Mouse (Mus musculus): ENCODE data around the gene Carm1. TPM values are rescaled to one million over a fixed set of nuclear protein-coding genes. Genes with fewer than 3 reads are reported as not detected.

Gene Carm1
- polyA plus RNA-seq, 1 experiment from 2014 or later: 76.5 TPM

- Histone ChIP-seq H3K4me1 (ENCODE audit: insufficient read depth) (no peaks in the 10 kb centered on the region), H3K36me3 (ENCODE audit: insufficient read depth) (peaks cover 95% of the 10 kb centered on the region), H3K27ac (ENCODE audit: low read depth) (no peak overlapping the region), H3K9me3 (ENCODE audit: low read depth, low read length) (no peaks in the 10 kb centered on the region), H3K4me3 (ENCODE audit: low read depth, low read length) (no peak overlapping the region), H3K4me2 (no peak overlapping the region), H3K27me3 (ENCODE audit: insufficient read depth, low read length) (no peaks in the 10 kb centered on the region), H3K9ac (no peak overlapping the region)
- no peak for TF ChIP-seq CTCF (IDR thresholded peaks at IDR 0.05; ENCODE audit: low read depth)
- DNase-seq (no peak), ATAC-seq (ENCODE audit: insufficient read depth) (no peak)
- WGBS: 75% methylated on average over 3 of the region's 3 CpGs
Observed at GRCm38 (mm10) chr9:21578226-21578625, 31.5 kb downstream of the Carm1 start.

- peaks cover 98% of the 10 kb centered on the region for H3K36me3 ChIP-seq (ENCODE audit: insufficient read depth)
- WGBS: 79% methylated on average over 1 of the region's 1 CpGs
- no peak overlapping the region for H3K27ac ChIP-seq (ENCODE audit: low read depth)
- H3K9ac ChIP-seq: no peak overlapping the region
- DNase-seq (no peak), ATAC-seq (ENCODE audit: insufficient read depth) (no peak)
- no peaks in the 10 kb centered on the region for H3K4me1 ChIP-seq (ENCODE audit: insufficient read depth)
- H3K27me3 ChIP-seq (ENCODE audit: insufficient read depth, low read length): no peaks in the 10 kb centered on the region
- no peak overlapping the region for H3K4me3 ChIP-seq (ENCODE audit: low read depth, low read length)
- H3K4me2 ChIP-seq: no peak overlapping the region
- no peaks in the 10 kb centered on the region for H3K9me3 ChIP-seq (ENCODE audit: low read depth, low read length)
- TF ChIP-seq CTCF (IDR thresholded peaks at IDR 0.05; ENCODE audit: low read depth): no peak
Observed at GRCm38 (mm10) chr9:21585401-21585800, 38.7 kb downstream of the Carm1 start.

GRCm38 (mm10) chr9:21587678-21588349, 41.1 kb downstream of the Carm1 start:
- H3K4me1 ChIP-seq (ENCODE audit: insufficient read depth): no peaks in the 10 kb centered on the region
- no peak for DNase-seq
- no peaks in the 10 kb centered on the region for H3K27me3 ChIP-seq (ENCODE audit: insufficient read depth, low read length)
- no peak overlapping the region for H3K4me2 ChIP-seq
- 83% methylated on average over 23 of the region's 23 CpGs for WGBS
- H3K9ac ChIP-seq: no peak overlapping the region
- H3K4me3 ChIP-seq (ENCODE audit: low read depth, low read length): no peak overlapping the region
- peaks cover 78% of the 10 kb centered on the region for H3K36me3 ChIP-seq (ENCODE audit: insufficient read depth)
- no peak for TF ChIP-seq CTCF (IDR thresholded peaks at IDR 0.05; ENCODE audit: low read depth)
- ATAC-seq (ENCODE audit: insufficient read depth): no peak
- no peak overlapping the region for H3K27ac ChIP-seq (ENCODE audit: low read depth)
- H3K9me3 ChIP-seq (ENCODE audit: low read depth, low read length): no peaks in the 10 kb centered on the region

- 81% methylated on average over 8 of the region's 8 CpGs for WGBS
- TF ChIP-seq CTCF (IDR thresholded peaks at IDR 0.05; ENCODE audit: low read depth): no peak
- H3K4me2 ChIP-seq: no peak overlapping the region
- H3K4me1 ChIP-seq (ENCODE audit: insufficient read depth): no peaks in the 10 kb centered on the region
- H3K9me3 ChIP-seq (ENCODE audit: low read depth, low read length): no peaks in the 10 kb centered on the region
- H3K9ac ChIP-seq: no peak overlapping the region
- ATAC-seq (ENCODE audit: insufficient read depth) (no peak), DNase-seq (no peak)
- no peak overlapping the region for H3K27ac ChIP-seq (ENCODE audit: low read depth)
- H3K27me3 ChIP-seq (ENCODE audit: insufficient read depth, low read length): no peaks in the 10 kb centered on the region
- peaks cover 72% of the 10 kb centered on the region for H3K36me3 ChIP-seq (ENCODE audit: insufficient read depth)
- no peak overlapping the region for H3K4me3 ChIP-seq (ENCODE audit: low read depth, low read length)
Observed at GRCm38 (mm10) chr9:21588350-21588749, 41.7 kb downstream of the Carm1 start.

- Histone ChIP-seq H3K4me1 (ENCODE audit: insufficient read depth) (no peaks in the 10 kb centered on the region), H3K27me3 (ENCODE audit: insufficient read depth, low read length) (no peaks in the 10 kb centered on the region), H3K9me3 (ENCODE audit: low read depth, low read length) (no peaks in the 10 kb centered on the region), H3K27ac (ENCODE audit: low read depth) (no peak overlapping the region), H3K36me3 (ENCODE audit: insufficient read depth) (peaks cover 65% of the 10 kb centered on the region), H3K4me3 (ENCODE audit: low read depth, low read length) (no peak overlapping the region), H3K9ac (no peak overlapping the region), H3K4me2 (no peak overlapping the region)
- ATAC-seq (ENCODE audit: insufficient read depth) (no peak), DNase-seq (no peak)
- TF ChIP-seq CTCF (IDR thresholded peaks at IDR 0.05; ENCODE audit: low read depth): no peak
- WGBS: 86% methylated on average over 5 of the region's 5 CpGs
Observed at GRCm38 (mm10) chr9:21589538-21589937, 42.8 kb downstream of the Carm1 start.

- 81% methylated on average over 6 of the region's 6 CpGs for WGBS
- no peak overlapping the region for H3K4me3 ChIP-seq (ENCODE audit: low read depth, low read length)
Observed at GRCm38 (mm10) chr9:21591127-21591830, 44.6 kb downstream of the Carm1 start.

More at GRCm38 (mm10) chr9:21591127-21591830, 44.6 kb downstream of the Carm1 start:
- H3K36me3 ChIP-seq (ENCODE audit: insufficient read depth): peaks cover 63% of the 10 kb centered on the region
- H3K27ac ChIP-seq (ENCODE audit: low read depth): no peak overlapping the region
- no peaks in the 10 kb centered on the region for H3K4me1 ChIP-seq (ENCODE audit: insufficient read depth)
- TF ChIP-seq CTCF (IDR thresholded peaks at IDR 0.05; ENCODE audit: low read depth): no peak
- H3K27me3 ChIP-seq (ENCODE audit: insufficient read depth, low read length): no peaks in the 10 kb centered on the region
- no peak overlapping the region for H3K9ac ChIP-seq
- no peaks in the 10 kb centered on the region for H3K9me3 ChIP-seq (ENCODE audit: low read depth, low read length)
- ATAC-seq (ENCODE audit: insufficient read depth) (no peak), DNase-seq (no peak)
- peak overlapping the region; percentile 91 for H3K4me2 ChIP-seq

Data from lung, embryonic 14.5 days (tissue).